Mouse (Mus musculus): Measurements from ENCODE around the gene Med25.

- TF ChIP-seq CTCF (IDR thresholded peaks at IDR 0.05; ENCODE audit: low read depth): no peak
- TF ChIP-seq EP300 (optimal IDR thresholded peaks at IDR 0.05): no peak
Observed at GRCm38 (mm10) chr7:44888256-44889105, 4.0 kb downstream of the Med25 start.
